Mouse (Mus musculus): Measurements from ENCODE around the gene Ube2s. TPM values are rescaled to one million over a fixed set of nuclear protein-coding genes. Genes with fewer than 3 reads are reported as not detected.

Ube2s gene
- total and polyA plus RNA-seq, 3 experiments = 341 to 740 TPM; not detected in 1

DNA sequence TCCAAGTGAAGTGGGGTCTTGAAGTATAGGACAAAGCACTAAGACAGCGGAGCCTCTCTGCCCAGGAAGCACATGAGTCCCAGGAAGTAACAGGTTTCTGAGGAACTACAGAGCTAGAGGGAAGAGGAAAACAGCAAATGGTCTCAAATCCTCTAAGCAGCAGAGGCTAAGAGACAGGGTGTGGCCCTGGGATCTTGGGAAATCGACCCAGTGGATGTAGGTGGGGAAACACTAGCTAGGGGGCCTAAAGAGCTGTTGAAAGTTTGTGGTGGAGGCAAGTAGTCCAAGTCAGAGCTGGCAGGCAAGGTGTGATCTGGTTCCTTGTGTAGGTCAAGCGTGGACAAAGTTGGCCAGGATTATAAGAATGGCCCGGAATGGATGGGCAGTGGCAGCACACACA, 64.1 kb downstream of the Ube2s start:
- DNase-seq (ENCODE audit: low read depth, low spot score) = no peak
- H3K79me2 ChIP-seq (ENCODE audit: control insufficient read depth, insufficient read depth, low read length, poor library complexity) = no peaks in the 10 kb centered on the region; the same call in 1 of the 2 replicates
- peaks cover 0 to 13% of the 10 kb centered on the region in 2 experiments; a peak in 3 of 4 replicates for H3K4me1 ChIP-seq (ENCODE audit: control insufficient read depth in 1 of 2, insufficient read depth in 2 of 2, low read length in 2 of 2)
- no peak overlapping the region for H3K4me3 ChIP-seq (ENCODE audit: control insufficient read depth in 1 of 2, insufficient read depth in 1 of 2, low read depth in 2 of 2, low read length in 2 of 2)
- H3K9ac ChIP-seq (ENCODE audit: control insufficient read depth, low read depth, low read length, poor library complexity, severe bottlenecking) = no peak overlapping the region
- H3K27me3 ChIP-seq (ENCODE audit: control insufficient read depth in 1 of 2, insufficient read depth in 2 of 2, low read length in 2 of 2) = no peaks in the 10 kb centered on the region
- TF ChIP-seq POLR2AphosphoS5 (IDR thresholded peaks at IDR 0.05; ENCODE audit: borderline replicate concordance, low read depth, low read length) (no peak), EP300 (IDR thresholded peaks at IDR 0.05; ENCODE audit: low read depth in 1 of 2, low read length in 2 of 2) (no peak), SMC3 (IDR thresholded peaks at IDR 0.05; ENCODE audit: low read depth, low read length) (no peak), ZKSCAN1 (IDR thresholded peaks at IDR 0.05; ENCODE audit: low read depth, low read length) (no peak), RAD21 (IDR thresholded peaks at IDR 0.05; ENCODE audit: low read depth, low read length) (no peak), BHLHE40 (IDR thresholded peaks at IDR 0.05; ENCODE audit: borderline replicate concordance, low read depth, low read length) (no peak), UBTF (IDR thresholded peaks at IDR 0.05; ENCODE audit: borderline replicate concordance, insufficient read depth, low read depth, low read length) (no peak), GATA1 (IDR thresholded peaks at IDR 0.05; ENCODE audit: low read depth, low read length) (no peak)
- H3K27ac ChIP-seq (ENCODE audit: control insufficient read depth, low read depth, low read length) = no peak overlapping the region; the same call in 1 of the 2 replicates
- no peaks in the 10 kb centered on the region for H3K9me3 ChIP-seq (replicated peaks; ENCODE audit: insufficient read depth, low read length)
- no peaks in the 10 kb centered on the region for H3K36me3 ChIP-seq (ENCODE audit: control insufficient read depth in 1 of 2, insufficient read depth in 2 of 2, low read length in 2 of 2)

GRCm38 (mm10) chr7:4747156-4747899, 65.1 kb downstream of the Ube2s start:
- Histone ChIP-seq H3K27me3 (ENCODE audit: control insufficient read depth in 1 of 2, insufficient read depth in 2 of 2, low read length in 2 of 2) (no peaks in the 10 kb centered on the region), H3K9ac (ENCODE audit: control insufficient read depth, low read depth, low read length, poor library complexity, severe bottlenecking) (no peak overlapping the region), H3K36me3 (ENCODE audit: control insufficient read depth in 1 of 2, insufficient read depth in 2 of 2, low read length in 2 of 2) (no peaks in the 10 kb centered on the region), H3K4me1 (ENCODE audit: control insufficient read depth in 1 of 2, insufficient read depth in 2 of 2, low read length in 2 of 2) (peaks cover 0 to 13% of the 10 kb centered on the region in 2 experiments; a peak in 3 of 4 replicates), H3K79me2 (ENCODE audit: control insufficient read depth, insufficient read depth, low read length, poor library complexity) (no peaks in the 10 kb centered on the region), H3K9me3 (replicated peaks; ENCODE audit: insufficient read depth, low read length) (no peaks in the 10 kb centered on the region), H3K27ac (ENCODE audit: control insufficient read depth, low read depth, low read length) (peak overlapping the region; percentile 40; the same call in 1 of the 2 replicates), H3K4me3 (ENCODE audit: control insufficient read depth in 1 of 2, insufficient read depth in 1 of 2, low read depth in 2 of 2, low read length in 2 of 2) (no peak overlapping the region)
- peak; percentile 61 for DNase-seq (ENCODE audit: low read depth, low spot score)
- TF ChIP-seq UBTF (IDR thresholded peaks at IDR 0.05; ENCODE audit: borderline replicate concordance, insufficient read depth, low read depth, low read length) (no peak), GABPA (IDR thresholded peaks at IDR 0.05; ENCODE audit: low read depth, low read length) (no peak), EP300 (IDR thresholded peaks at IDR 0.05; ENCODE audit: low read depth in 1 of 2, low read length in 2 of 2) (peak; percentile 60 to 72; a peak in 3 of 4 replicates), NRF1 (IDR thresholded peaks at IDR 0.05; ENCODE audit: insufficient read depth, low read depth, low read length, poor library complexity, severe bottlenecking) (no peak), SIN3A (IDR thresholded peaks at IDR 0.05; ENCODE audit: low read length) (no peak), TCF12 (IDR thresholded peaks at IDR 0.05; ENCODE audit: low read depth, low read length) (peak; percentile 49; the same call in 1 of the 2 replicates), USF1 (IDR thresholded peaks at IDR 0.05; ENCODE audit: low read depth, low read length) (no peak), MYC (IDR thresholded peaks at IDR 0.05; ENCODE audit: low read depth, low read length) (no peak), KAT2A (conservative IDR thresholded peaks at IDR 0.05; ENCODE audit: low read depth, low read length) (no peak), MEF2A (IDR thresholded peaks at IDR 0.05; ENCODE audit: extremely low read depth, insufficient replicate concordance, low read depth, low read length, poor library complexity, severe bottlenecking) (no peak), MYB (IDR thresholded peaks at IDR 0.05; ENCODE audit: low read depth, low read length) (peak; percentile 54), GATA1 (IDR thresholded peaks at IDR 0.05; ENCODE audit: low read depth, low read length) (peak; percentile 51), TAL1 (IDR thresholded peaks at IDR 0.05; ENCODE audit: low read length) (peak; percentile 69), CHD1 (IDR thresholded peaks at IDR 0.05; ENCODE audit: low read depth, low read length) (no peak), SMC3 (IDR thresholded peaks at IDR 0.05; ENCODE audit: low read depth, low read length) (no peak), E2F4 (IDR thresholded peaks at IDR 0.05; ENCODE audit: borderline replicate concordance, low read depth, low read length) (no peak), TBP (IDR thresholded peaks at IDR 0.05; ENCODE audit: low read depth, low read length) (peak; percentile 89), MAFK (IDR thresholded peaks at IDR 0.05; ENCODE audit: borderline replicate concordance, low read depth, low read length) (no peak), MAX (IDR thresholded peaks at IDR 0.05; ENCODE audit: low read length) (no peak), RCOR1 (IDR thresholded peaks at IDR 0.05; ENCODE audit: low read depth, low read length) (0 out of 2 replicates have a peak, but pooled peaks have one; percentile 15), CTCF (IDR thresholded peaks at IDR 0.05 in 2 of 3, conservative IDR thresholded peaks at IDR 0.05 in 1 of 3; ENCODE audit: control insufficient read depth in 1 of 3, insufficient read depth in 1 of 3, low read depth in 2 of 3, low read length in 3 of 3, poor library complexity in 1 of 3, severe bottlenecking in 1 of 3) (no peak)

Measured in MEL (cell line).